Comparison of ENCODE assay signal across 8 mouse cellular contexts in genomic region chr2:70901479-70901878, GRCm38 (mm10).
A peak's percentile ranks its signal among the peaks of the same experiment; 100 is the strongest.
DNase-seq lines count a peak whose midpoint lies in the region; ATAC-seq and TF ChIP-seq lines count a peak whose summit lies in the region.

No protein-coding gene starts in this region.

- H3K9ac ChIP-seq in forebrain, embryonic 14.5 days (ENCODE audit: low read length), result no peak overlapping the region
- 0 out of 2 replicates have a peak overlapping the region, but pooled peaks have one; percentile 31 for H3K9ac ChIP-seq in lung, embryonic 16.5 days (ENCODE audit: low read length)
- no peak overlapping the region for H3K9ac ChIP-seq in intestine, embryonic 15.5 days

- no peak overlapping the region for H3K4me2 ChIP-seq in forebrain, embryonic 14.5 days (ENCODE audit: low read length)
- H3K4me2 ChIP-seq in lung, embryonic 16.5 days (ENCODE audit: low read depth, low read length), result peak overlapping the region; percentile 51
- H3K4me2 ChIP-seq in intestine, embryonic 15.5 days (replicated peaks), result peak overlapping the region; percentile 50

- H3K27ac ChIP-seq in forebrain, embryonic 14.5 days (ENCODE audit: low read depth, low read length), result no peak overlapping the region
- no peak overlapping the region for H3K27ac ChIP-seq in forebrain, embryonic 10.5 days
- H3K27ac ChIP-seq in lung, embryonic 16.5 days (ENCODE audit: low read length), result no peak overlapping the region
- H3K27ac ChIP-seq in intestine, embryonic 15.5 days, result peak overlapping the region; percentile 15; the same call in 1 of the 2 replicates
- no peak overlapping the region for H3K27ac ChIP-seq in small intestine, adult 2 months (ENCODE audit: insufficient read depth, low read depth, low read length)
- no peak overlapping the region for H3K27ac ChIP-seq in thymus, adult 2 months (ENCODE audit: control insufficient read depth, insufficient read depth, low read length)

- no peak for ATAC-seq in forebrain, embryonic 14.5 days
- peak; percentile 26; the same call in 1 of the 2 replicates for ATAC-seq in lung, embryonic 16.5 days (ENCODE audit: low read depth)
- ATAC-seq in intestine, embryonic 15.5 days, result peak; percentile 58

- peak; percentile 34 for DNase-seq in forebrain, embryonic 14.5 days (ENCODE audit: low spot score)
- DNase-seq in forebrain, embryonic 10.5 days (ENCODE audit: extremely low spot score, low spot score), result no peak
- DNase-seq in lung, postnatal 14 days, result no peak
- DNase-seq in thymus, adult 2 months, result no peak
- DNase-seq in adrenal gland, adult (ENCODE audit: inconsistent age in 2 of 2, low spot score in 1 of 2), result no peak

- 86% methylated on average over 14 of the region's 14 CpGs for WGBS in forebrain, embryonic 14.5 days
- whole genome bisulfite sequencing in forebrain, embryonic 10.5 days, result 91% methylated on average over 14 of the region's 14 CpGs
- WGBS in lung, embryonic 16.5 days, result 21% methylated on average over 14 of the region's 14 CpGs
- 20% methylated on average over 14 of the region's 14 CpGs for WGBS in intestine, embryonic 15.5 days
- WGBS in small intestine, adult 2 months, result 22% methylated on average over 14 of the region's 14 CpGs
- 86% methylated on average over 14 of the region's 14 CpGs for WGBS in thymus, adult 2 months

- H3K36me3 ChIP-seq in forebrain, embryonic 14.5 days (ENCODE audit: control insufficient read depth, insufficient read depth, low read length), result no peaks in the 10 kb centered on the region
- H3K36me3 ChIP-seq in forebrain, embryonic 10.5 days (replicated peaks), result no peaks in the 10 kb centered on the region
- H3K36me3 ChIP-seq in lung, embryonic 16.5 days (ENCODE audit: control insufficient read depth, insufficient read depth, low read length), result no peaks in the 10 kb centered on the region
- no peaks in the 10 kb centered on the region for H3K36me3 ChIP-seq in intestine, embryonic 15.5 days
- no peaks in the 10 kb centered on the region for H3K36me3 ChIP-seq in small intestine, adult 2 months (ENCODE audit: control insufficient read depth, insufficient read depth, low read length)
- no peaks in the 10 kb centered on the region for H3K36me3 ChIP-seq in thymus, adult 2 months (ENCODE audit: control insufficient read depth, insufficient read depth, low read length)

- no peak for TF ChIP-seq CTCF in small intestine, adult 2 months (IDR thresholded peaks at IDR 0.05; ENCODE audit: extremely low read depth, insufficient read length, insufficient replicate concordance, low read depth, low read length)
- TF ChIP-seq CTCF in thymus, adult 2 months (IDR thresholded peaks at IDR 0.05; ENCODE audit: borderline replicate concordance, control insufficient read depth, extremely low read depth, insufficient read depth, low read length, poor library complexity), result no peak

- H3K9me3 ChIP-seq in forebrain, embryonic 14.5 days (replicated peaks; ENCODE audit: control insufficient read depth, low read length), result no peaks in the 10 kb centered on the region
- no peaks in the 10 kb centered on the region for H3K9me3 ChIP-seq in forebrain, embryonic 10.5 days
- H3K9me3 ChIP-seq in lung, embryonic 16.5 days (ENCODE audit: control insufficient read depth, low read length), result no peaks in the 10 kb centered on the region
- no peaks in the 10 kb centered on the region for H3K9me3 ChIP-seq in intestine, embryonic 15.5 days

- no peaks in the 10 kb centered on the region for H3K4me1 ChIP-seq in forebrain, embryonic 14.5 days (ENCODE audit: control insufficient read depth, insufficient read depth, low read length)
- H3K4me1 ChIP-seq in forebrain, embryonic 10.5 days, result no peaks in the 10 kb centered on the region
- no peaks in the 10 kb centered on the region; the same call in 1 of the 2 replicates for H3K4me1 ChIP-seq in lung, embryonic 16.5 days (replicated peaks; ENCODE audit: control insufficient read depth, insufficient read depth, low read length)
- no peaks in the 10 kb centered on the region for H3K4me1 ChIP-seq in intestine, embryonic 15.5 days (replicated peaks)
- no peaks in the 10 kb centered on the region for H3K4me1 ChIP-seq in small intestine, adult 2 months (ENCODE audit: control insufficient read depth, insufficient read depth, insufficient read length, low read length)
- no peaks in the 10 kb centered on the region for H3K4me1 ChIP-seq in thymus, adult 2 months (replicated peaks; ENCODE audit: control insufficient read depth, insufficient read depth, low read length)

- H3K4me3 ChIP-seq in forebrain, embryonic 14.5 days (ENCODE audit: low read depth, low read length), result no peak overlapping the region
- H3K4me3 ChIP-seq in forebrain, embryonic 10.5 days, result no peak overlapping the region
- peak overlapping the region; percentile 25 for H3K4me3 ChIP-seq in lung, embryonic 16.5 days (ENCODE audit: low read length)
- H3K4me3 ChIP-seq in intestine, embryonic 15.5 days (replicated peaks), result no peak overlapping the region
- peak overlapping the region; percentile 41 for H3K4me3 ChIP-seq in small intestine, adult 2 months (ENCODE audit: low read depth, low read length)
- H3K4me3 ChIP-seq in thymus, adult 2 months (ENCODE audit: control insufficient read depth, insufficient read depth, low read length), result no peak overlapping the region

- no peak for TF ChIP-seq POLR2A in small intestine, adult 2 months (IDR thresholded peaks at IDR 0.05; ENCODE audit: low read depth, low read length)
- TF ChIP-seq POLR2A in thymus, adult 2 months (IDR thresholded peaks at IDR 0.05; ENCODE audit: control insufficient read depth, extremely low read depth, insufficient read depth, low read length, poor library complexity), result no peak

- H3K27me3 ChIP-seq in forebrain, embryonic 14.5 days (replicated peaks; ENCODE audit: control insufficient read depth, insufficient read depth, low read length), result 0 out of 2 replicates have a peak, but pooled peaks cover 3% of the 10 kb centered on the region
- H3K27me3 ChIP-seq in forebrain, embryonic 10.5 days (ENCODE audit: poor library complexity, severe bottlenecking), result no peaks in the 10 kb centered on the region
- no peaks in the 10 kb centered on the region; the same call in 1 of the 2 replicates for H3K27me3 ChIP-seq in lung, embryonic 16.5 days (ENCODE audit: control insufficient read depth, insufficient read depth, low read depth, low read length)
- no peaks in the 10 kb centered on the region for H3K27me3 ChIP-seq in intestine, embryonic 15.5 days (replicated peaks)
- H3K27me3 ChIP-seq in small intestine, adult 2 months (ENCODE audit: control insufficient read depth, insufficient read depth, low read length), result no peaks in the 10 kb centered on the region
- no peaks in the 10 kb centered on the region for H3K27me3 ChIP-seq in thymus, adult 2 months (ENCODE audit: control insufficient read depth, insufficient read depth, low read length)

Comparison
In these comparisons a context has a peak if more than half of its experiments do, and no peak if none do; other contexts are left out.
1. H3K4me3 ChIP-seq: peak in lung, embryonic 16.5 days (single experiment) and small intestine, adult 2 months (single experiment); none in forebrain, embryonic 14.5 days (single experiment), forebrain, embryonic 10.5 days (single experiment), intestine, embryonic 15.5 days (single experiment) and thymus, adult 2 months (single experiment).